Mouse (Mus musculus) CH12.LX (cell line): Measurements from ENCODE around the gene Tbx6.

ENCODE experiments used
- CTCF ChIP-seq, 2 experiments: IDR thresholded peaks in 1 of 2; conservative IDR thresholded peaks in 1 of 2; 2 replicates each; pipeline ENCODE4 v1.5.1; 2011 to 2012; ENCODE audit warnings: low read depth in 2 of 2, low read length in 2 of 2, improper control_type of control experiment in 1 of 2, inconsistent platforms in 1 of 2, mild to moderate bottlenecking in 1 of 2, moderate library complexity in 1 of 2
- TCF12 ChIP-seq: IDR thresholded peaks from 2 replicates; pipeline ENCODE4 v1.6.1; 2014; ENCODE audit warnings: low read depth, mild to moderate bottlenecking, inconsistent platforms, low read length, improper control_type of control experiment
- USF1 ChIP-seq: IDR thresholded peaks from 2 replicates; pipeline ENCODE4 v1.6.1; 2014; ENCODE audit warnings: low read depth, mild to moderate bottlenecking, inconsistent platforms, low read length, improper control_type of control experiment

DNA sequence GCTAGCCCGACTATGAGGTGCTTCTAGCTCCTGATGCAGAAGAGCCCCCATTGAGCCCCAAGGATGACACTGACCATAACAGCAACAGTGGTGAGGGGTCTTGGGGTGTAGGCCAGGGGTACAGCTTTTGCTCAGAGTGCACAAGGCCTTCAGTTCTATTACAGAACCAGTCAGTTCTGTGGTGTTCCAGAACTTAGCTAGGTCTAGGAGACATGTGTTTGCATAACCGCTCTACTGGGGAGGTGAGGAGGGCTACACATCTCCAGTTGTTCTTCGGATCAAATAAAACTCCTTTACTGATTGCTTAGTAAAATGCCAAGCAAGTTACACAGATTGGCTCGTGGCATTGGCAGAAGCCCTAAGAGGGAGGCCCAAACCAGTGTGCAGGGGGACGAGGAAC is 50.3 kb downstream of the Tbx6 start, which contains the start of gene 4930451I11Rik:
- no peak for TF ChIP-seq CTCF (conservative IDR thresholded peaks at IDR 0.05 in 1 of 2, IDR thresholded peaks at IDR 0.05 in 1 of 2; ENCODE audit: low read depth in 2 of 2, low read length in 2 of 2)
- TF ChIP-seq TCF12 = no peak
- TF ChIP-seq USF1 = no peak
